Mouse (Mus musculus): Measurements from ENCODE around the gene Sgk2. TPM values are rescaled to one million over a fixed set of nuclear protein-coding genes. Genes with fewer than 3 reads are reported as not detected.

The Sgk2 gene
- total RNA-seq, 2 experiments from 2014 or later: not detected

DNA sequence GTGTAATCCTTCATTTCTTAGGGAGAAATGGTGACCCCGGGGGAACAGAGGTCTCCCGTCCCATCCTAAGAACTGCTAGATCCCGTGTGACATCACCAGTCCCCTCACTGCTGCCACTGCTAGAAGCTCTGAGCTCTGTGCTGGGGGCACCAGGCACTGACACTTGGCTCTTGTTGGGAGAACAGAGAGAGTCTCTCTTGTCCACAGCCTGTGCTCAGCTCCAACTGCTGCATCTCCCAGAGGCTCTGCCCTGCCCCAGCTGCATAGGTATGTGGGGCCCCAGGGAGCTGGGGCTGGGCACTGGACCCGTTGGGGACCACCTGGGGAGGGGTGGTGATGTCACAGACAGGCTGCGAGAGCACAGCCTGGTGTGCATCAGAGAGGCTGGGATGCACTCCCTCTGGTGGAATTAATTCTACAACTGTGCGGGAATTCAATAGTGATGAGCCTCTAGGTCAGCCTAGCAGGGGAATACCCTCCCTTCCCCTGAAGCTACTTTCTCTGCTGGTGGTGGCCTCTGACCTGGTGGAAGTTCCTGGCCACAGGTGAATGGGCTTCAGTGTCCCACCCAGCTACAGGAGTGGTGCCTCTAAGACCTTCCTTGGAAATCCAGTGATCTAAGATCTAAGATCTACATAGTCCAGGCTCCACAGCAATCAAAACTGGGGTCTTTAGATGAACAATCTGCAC lies 4.4 kb downstream of the Sgk2 start:
- no peak for DNase-seq (ENCODE audit: low spot score)

DNA sequence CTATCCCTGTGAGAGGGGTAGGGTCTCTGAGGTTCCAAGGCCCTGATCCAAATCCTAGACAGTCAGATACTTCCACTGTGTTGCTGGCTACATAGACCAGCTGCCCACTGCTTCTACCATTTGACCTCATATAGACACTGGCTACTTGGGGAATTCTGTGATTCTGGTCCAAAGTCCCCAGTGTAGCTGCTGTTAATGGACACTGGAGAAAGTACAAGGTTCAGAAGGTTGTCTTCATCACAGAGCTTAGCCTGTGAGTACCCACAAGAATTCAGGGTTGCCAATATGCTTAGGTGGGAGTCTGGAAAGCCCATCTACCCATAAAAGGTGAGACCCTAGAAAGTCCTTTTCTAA lies 4.9 kb downstream of the Sgk2 start:
- no peak for DNase-seq (ENCODE audit: low spot score)

DNA sequence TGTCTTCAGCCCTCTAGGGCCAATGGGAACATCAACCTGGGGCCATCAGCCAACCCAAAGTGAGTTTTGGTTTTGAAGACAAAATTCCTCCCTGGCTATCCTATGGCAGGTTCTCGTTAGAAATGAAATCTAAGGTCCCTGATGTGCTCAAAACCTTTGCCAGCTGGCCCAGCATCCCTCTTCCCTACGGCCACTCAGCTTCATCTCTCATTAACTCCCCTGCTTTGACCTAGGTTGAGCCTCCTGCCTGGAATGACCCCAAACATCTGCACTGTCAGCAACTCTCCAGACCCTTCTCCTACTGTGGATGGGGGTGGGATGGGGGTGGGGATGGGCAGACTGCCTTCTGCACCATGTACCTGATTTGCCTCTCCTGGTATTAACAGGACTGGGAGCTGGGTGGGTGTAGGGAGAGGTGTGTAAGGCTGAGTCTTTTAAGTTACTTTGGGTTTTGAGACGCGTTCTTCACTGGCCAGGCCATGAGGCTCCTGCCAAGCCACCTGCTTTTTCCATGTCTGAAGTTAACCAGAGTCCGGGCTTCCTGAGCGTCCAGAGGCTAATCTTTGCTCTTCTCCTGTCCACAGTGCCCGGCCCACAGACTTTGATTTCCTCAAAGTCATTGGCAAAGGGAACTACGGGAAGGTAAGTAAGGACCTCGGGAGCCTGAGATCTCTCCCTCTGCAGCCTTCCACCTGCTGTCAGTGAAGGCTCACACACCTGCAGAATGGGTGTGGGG lies 6.9 kb downstream of the Sgk2 start:
- DNase-seq (ENCODE audit: low spot score): no peak

DNA sequence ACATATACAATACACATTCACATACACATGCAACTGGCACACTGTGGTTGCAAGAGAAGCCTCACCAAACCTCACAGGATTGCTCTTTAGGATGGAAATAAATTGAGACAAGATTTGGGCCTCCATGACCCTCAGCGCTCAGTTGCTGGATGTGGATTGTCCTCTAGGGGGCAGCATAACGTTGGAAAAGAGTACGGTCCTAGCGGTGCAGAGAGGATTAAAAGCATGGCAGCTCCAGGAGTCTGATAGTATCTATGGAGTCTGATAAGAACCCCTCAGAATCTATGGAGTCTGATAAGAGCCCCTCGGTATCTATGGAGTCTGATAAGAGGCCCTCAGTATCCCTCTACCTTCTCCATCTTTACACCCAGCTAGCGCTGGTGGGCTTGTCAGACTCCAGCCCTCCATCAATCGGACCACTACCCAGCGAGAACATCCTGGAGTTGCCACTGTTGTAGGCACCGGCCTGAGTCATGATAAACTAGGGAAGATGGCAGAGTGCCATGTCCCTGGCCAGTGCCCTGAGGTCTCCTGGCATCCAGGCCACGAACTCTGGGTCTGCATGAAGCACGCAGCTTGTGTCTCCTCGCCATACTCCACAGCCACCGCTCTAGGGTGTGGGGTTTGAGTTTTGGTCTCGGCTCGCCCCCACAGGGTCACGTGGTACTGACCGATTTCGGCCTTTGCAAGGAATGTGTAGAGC lies 11.5 kb downstream of the Sgk2 start:
- peak; percentile 56 for DNase-seq (ENCODE audit: low spot score)

DNA sequence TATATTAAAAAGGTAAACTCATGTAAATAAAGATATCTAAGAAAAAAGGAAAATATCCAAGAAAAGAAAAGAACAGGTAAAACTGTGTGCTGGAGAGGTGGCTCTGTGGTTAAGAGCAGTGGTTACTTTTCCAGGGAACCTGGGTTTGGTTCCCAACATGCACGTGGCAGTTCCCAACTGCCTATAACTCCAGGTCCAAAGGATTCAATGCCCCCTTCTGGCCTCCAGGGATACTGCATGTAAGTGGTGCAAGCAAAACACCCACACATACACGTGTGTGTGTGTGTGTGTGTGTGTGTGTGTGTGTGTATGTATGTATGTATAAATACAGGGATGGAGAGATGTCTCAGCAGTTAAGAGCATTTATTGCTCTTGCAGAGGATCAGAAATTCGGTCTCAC lies 12.6 kb downstream of the Sgk2 start:
- DNase-seq (ENCODE audit: low spot score): peak; percentile 19

DNA sequence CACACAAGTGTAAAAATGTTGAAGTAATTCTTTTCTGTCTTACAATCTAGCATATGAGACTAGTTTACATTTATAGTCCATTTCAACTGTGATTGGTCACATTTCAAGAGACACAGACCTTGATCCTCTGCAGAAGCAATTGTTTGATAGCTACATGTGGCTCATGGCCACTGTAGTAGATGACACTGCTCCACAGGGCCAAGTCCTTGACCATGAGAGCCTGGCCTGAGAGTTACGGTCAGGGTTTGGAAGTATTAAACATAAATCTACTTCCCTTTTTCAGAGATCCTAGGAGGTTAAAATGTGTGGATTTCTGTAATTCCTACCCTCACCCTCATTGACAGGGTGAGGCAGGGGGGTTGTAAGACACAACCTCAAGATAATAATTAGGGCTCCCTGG lies 13.9 kb downstream of the Sgk2 start:
- no peak for DNase-seq (ENCODE audit: low spot score)

DNA sequence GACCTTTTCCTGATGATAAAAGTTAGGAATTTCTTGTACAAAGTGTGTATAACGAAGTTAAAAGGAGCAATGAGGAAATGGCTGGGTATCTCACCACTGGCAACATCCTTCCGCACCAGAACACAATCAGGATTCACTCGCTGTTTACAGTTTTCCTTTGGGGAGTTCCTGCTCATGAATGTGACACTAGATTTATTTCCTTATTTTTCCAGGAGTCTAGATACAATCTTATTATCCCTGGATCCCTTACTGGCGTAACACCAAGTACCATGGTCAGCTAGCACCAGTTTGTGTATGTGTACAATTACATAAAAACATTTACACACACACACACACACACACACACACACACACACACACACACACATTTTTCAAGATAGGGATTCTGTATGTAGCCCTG lies 20.2 kb downstream of the Sgk2 start:
- no peak for DNase-seq (ENCODE audit: low spot score)

DNA sequence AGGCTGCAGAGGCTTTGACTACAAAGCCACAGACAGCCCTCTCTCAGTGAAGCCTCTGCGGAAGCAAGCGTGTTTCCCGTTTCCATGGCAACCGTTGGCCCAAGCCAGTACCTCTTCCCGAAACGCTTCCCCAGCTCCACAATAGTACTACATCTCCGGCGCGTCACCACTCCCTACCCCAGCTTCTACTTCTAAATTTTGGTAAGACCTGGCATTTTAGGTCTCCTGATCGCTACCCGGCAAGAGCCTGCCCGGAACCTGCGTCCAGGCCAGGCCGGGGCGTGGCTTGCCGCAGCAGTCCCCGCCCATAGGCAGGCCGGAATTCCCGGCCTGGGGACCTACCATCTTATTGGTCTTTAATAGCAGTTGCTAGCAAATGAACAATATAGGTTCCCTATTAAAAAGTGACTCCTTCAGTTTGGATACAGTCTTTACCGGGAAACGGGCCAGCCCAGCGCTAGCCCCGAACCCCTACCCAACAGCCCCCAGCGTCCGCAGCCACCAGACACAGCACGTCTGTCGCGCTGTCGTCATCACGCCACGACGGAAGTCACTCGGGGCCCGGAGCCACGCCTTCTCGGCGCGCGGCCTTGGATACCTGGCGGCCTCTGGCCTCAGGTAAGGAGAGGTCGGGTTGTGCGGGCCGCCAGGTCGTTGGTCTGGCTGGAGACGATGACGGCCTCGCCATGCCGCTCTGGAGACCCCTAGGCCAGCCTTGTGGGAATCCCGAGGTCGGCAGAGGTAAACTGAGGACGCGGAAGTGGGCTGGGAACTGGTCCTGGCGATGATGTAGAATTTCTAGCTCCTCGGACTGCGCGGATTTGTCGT lies 30.0 kb downstream of the Sgk2 start, which contains the start of gene Ift52:
Ift52 (plus strand) TSS at position 439 of the 828 bp plus-strand sequence.
- DNase-seq (ENCODE audit: low spot score): peak; percentile 88

DNA sequence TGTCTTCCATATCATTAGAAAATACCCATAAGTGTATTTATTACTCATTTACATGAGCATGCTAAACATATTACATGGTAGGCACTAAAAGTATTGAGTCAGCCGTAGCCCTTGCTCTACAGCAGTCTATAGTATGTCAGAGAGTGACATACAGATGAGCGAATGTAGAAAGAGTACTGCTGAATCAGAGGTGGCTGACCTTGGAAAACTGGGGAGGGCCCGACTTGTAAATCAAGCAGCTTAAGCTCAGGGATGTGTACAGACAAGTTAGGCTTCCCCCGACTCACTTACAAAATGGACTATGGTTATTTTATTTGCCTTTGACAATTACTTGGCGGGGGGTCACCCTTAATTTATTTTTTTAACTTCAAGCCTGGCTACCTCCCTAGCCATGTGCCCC lies 44.2 kb downstream of the Sgk2 start:
- no peak for DNase-seq (ENCODE audit: low spot score)

DNA sequence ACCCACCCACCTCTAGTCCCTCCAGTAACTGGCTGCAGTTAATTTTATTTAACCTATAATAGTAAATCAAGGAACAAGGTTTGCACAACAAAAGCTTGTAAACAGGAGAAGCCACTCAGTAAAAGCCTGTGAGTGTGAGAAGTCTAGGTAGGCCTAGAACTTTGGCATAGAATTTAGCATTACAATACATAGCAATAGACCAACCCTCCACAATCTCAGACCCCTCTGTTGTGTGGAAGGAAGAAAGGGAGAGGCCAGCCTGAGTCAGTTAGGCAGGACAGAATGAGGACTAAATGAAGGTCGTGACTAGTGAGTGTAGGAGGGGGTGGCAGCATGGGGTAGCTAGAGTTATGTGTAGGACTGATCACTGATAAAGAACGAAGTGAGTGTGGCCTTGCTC lies 44.6 kb downstream of the Sgk2 start:
- DNase-seq (ENCODE audit: low spot score): no peak

DNA sequence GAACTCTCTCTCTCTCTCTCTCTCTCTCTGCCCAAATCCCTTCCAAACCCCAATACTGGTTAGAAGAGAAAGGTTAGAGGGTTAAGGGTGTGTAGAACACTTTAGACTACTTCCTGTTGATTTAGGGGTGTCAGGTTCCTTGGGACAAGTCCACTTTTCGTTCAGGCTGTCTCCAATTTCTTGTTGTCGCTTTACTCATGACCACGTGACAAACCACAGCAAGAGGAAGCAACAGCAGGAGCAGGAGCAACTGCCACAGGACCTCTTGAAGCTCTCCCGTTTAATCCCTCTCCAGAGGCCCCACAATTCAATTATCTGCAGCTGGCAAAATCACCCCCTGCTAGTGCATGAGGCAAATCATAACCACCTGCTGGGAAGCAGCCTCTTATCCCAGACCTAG lies 45.5 kb downstream of the Sgk2 start:
- DNase-seq (ENCODE audit: low spot score): no peak

DNA sequence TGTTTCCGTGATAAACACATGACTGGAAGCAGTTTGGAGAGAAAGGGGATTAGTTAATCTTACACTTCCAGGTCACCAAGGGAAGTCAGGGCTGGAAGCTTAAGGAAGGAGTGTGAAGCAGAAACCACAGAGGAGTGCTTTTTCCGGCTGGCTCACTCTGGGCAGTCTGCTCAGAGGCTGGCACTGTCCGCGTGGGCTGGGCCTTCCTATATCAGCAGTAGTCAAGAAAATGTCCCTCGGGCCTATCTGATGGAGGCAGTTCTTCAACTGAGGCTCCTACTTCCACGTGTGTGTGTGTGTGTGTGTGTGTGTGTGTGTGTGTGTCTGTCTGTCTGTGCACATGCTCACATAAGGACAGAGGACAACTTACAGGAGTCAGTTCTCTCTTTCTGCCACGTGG lies 52.8 kb downstream of the Sgk2 start:
- no peak for DNase-seq (ENCODE audit: low spot score)

DNA sequence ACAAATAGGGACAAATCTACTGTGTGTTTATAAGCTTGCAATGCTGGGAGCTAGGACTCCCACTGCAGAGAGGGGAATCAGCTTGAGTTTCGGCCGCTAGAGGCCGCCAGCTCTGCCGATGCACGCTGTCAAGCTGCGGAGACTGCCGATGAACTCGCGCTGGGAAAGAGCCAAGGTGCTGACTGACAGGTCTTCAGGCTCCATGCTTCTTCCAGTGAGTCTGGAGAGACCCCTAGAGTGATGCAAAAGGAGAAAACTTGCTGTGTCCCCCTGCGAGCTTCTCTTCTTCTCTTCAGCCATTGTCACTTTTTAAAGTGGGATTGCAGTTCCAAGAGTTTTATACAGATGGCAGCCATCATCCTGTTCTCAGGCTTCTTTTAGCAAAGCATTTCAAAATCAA lies 61.0 kb downstream of the Sgk2 start:
- DNase-seq (ENCODE audit: low spot score): peak; percentile 54

DNA sequence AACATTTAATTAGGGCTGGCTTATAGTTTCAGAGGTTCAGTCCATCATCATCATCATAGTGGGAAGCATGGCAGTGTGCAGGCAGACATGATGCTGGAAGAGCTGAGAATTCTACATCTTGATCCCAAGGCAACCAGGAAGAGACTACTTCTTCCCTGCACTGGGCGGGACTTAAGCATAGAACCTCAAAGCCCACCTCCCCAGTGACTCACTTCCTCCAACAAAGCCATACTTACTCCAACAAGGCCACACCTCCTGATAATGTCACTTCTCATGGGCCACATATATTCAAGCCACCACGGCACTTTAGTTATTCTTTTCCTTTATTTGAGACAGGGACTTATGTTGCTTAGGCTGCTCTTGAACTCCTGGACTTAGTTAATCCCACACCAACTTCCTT lies 62.0 kb downstream of the Sgk2 start:
- no peak for DNase-seq (ENCODE audit: low spot score)

DNA sequence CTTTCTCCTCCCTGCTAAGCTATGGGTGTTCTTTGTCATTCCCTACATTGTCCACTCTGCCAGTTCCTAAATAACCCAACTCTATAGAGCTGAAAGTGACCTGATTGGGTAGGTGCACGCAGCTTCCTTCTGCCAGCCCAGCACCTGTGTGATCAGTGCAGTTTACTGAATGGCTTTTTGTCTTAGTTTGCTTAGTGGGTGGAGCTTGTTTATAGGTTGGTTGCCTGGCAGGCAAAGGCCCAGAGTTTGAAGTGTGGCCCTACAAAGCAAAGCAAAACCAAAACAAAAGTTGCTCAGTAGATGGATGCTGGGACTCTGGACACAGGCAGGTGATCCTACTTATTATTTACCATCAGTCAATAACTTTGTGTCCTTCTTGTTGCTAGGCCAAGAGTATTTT lies 64.6 kb downstream of the Sgk2 start:
- no peak for DNase-seq (ENCODE audit: low spot score)

DNA sequence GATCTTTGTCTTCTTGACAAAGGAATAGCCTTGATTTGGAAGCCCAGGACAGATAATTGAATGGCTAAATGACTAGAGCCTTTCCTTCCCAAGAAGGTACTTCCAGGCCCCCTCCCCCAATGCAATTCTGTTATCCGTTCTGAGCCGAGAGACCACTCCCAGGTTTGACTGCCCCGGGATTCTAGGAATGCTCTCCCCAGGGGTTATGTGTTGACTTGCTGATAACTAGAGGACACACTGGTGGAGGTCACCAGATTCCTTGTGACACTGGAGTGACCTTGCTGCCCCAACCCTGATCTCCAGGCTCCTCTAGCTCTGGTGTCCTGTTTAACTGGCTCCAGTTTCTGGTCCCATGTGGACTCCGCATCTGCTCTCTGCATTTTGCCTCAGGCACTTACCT lies 65.0 kb downstream of the Sgk2 start:
- DNase-seq (ENCODE audit: low spot score): no peak

DNA sequence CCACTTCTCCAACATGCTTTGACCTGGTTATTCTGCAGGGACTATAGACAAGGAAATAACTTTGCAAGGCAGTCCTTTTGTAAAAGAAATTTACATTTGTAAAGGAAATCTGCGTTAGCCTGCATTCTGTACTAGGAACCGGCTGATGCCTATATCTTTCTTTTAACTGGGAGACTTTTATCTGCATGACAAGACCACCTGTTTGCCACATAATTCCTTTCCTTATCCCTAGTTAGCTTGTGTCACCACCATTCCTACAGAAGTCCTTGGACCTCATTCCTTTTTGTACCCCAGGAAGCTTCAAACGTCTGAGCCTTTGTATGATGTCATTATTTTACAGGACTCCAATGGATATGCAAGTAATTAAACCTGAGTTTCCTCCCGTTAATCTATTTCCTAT lies 65.7 kb downstream of the Sgk2 start:
- DNase-seq (ENCODE audit: low spot score): no peak

DNA sequence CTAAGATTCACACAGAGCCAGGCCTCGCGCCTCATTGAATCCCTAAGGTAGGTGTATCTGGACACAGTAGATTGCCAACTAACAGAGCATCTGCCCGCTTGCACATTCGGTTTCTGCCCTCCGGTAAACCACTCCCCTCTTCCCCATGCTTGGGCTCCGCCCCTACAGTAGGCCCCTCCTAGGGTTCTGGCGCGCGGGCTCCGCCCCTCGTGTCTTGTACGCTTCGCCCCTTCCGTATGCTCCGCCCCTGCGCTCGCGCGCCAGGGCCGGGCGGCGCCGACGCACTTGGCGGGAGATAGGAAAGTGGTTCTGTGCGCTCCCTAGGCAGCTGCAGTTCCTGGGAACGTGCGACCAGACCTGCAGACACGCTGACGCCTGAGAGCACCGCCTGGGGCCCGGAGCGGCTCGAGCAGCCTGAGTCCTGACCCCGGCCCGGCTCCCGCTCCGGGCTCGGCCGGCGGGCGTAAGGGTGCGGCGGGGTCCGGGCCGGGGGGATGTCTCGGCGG lies 67.3 kb downstream of the Sgk2 start, which contains the start of gene Mybl2:
Mybl2 (plus strand) TSS at position 353 of the 506 bp plus-strand sequence.
- peak; percentile 92 for DNase-seq (ENCODE audit: low spot score)

DNA sequence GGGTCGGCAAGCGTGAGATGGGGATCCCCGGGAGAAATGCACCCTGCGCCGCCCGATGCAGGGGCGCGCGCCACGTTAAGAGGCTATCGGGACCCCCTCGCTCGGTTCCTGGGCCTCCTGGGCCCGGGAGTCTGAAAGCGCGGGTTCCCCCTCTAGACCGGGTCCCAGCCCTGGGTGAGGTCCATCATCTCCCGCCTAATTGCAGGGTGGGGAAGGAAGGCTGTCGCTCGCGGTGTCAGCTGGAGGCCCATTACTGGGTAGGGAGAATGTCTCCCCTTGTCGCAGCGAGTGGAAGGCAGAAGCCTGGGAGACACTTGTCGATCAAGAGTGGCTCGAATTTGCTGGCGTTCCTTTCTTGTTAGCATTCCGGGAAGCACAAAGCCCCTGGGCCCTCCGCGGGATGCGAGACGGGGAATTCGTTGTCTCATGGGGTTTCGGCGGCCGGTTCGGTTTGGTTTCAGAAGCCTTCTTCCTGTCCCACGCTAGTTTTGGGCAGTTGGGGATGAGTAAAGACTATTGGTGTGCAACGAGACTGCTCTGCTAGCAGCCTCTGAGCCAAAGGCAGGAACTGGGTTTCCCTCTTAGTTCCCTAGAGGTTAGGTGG lies 67.9 kb downstream of the Sgk2 start:
- no peak for DNase-seq (ENCODE audit: low spot score)

DNA sequence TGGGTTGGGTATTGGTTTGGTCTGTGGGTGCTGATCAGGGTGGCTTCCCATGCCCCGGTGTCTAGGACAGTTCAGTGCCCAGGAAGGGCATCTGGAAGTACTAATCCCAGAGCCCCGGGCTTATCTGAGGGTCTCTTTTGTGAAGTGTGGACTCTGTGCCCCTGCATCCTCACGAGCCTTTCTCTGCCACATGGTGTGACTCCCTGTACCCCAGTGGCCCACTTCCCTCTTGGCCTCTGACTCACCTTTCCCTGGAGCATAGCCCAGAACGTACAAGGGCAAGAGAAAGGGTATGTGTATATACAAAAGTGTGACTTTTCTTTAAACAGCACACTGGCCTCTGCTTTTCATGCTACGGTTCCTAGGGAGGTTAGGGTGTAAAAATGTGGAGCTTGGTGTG lies 68.6 kb downstream of the Sgk2 start:
- no peak for DNase-seq (ENCODE audit: low spot score)

DNA sequence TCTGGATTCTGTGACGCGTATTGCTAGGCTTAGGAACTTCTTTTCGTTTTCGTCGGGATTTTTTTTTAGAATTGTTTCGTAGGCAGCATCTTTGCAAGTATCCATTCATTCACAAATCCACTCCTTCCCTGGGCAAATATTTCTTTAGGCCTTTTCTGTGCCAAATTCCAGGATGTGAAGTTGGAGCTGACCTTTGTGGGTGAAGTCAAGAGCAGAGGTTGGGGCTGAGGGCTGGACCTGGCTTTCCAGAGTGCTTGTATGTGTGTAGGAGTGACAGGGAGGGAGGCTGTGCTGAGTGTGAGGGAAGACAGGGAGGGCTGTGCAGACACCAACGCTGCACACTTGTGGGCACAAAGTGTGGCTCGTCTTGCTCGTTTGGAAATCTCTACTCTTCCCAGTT lies 69.5 kb downstream of the Sgk2 start:
- no peak for DNase-seq (ENCODE audit: low spot score)
